Mouse (Mus musculus): Measurements from ENCODE around the gene Slc6a13. TPM values are rescaled to one million over a fixed set of nuclear protein-coding genes. Genes with fewer than 3 reads are reported as not detected.

Slc6a13 gene
- polyA plus RNA-seq, 1 experiment from 2014 or later: 1.8 TPM

GRCm38 (mm10) chr6:121299317-121299716, 710 bp upstream of the Slc6a13 start:
- no peak for ATAC-seq (ENCODE audit: insufficient number of reproducible peaks, low FRiP score, low TSS enrichment, low read depth)
- Histone ChIP-seq H3K9me3 (replicated peaks) (no peaks in the 10 kb centered on the region), H3K27ac (replicated peaks) (no peak overlapping the region), H3K4me3 (replicated peaks) (no peak overlapping the region), H3K4me1 (peaks cover 9% of the 10 kb centered on the region; the same call in 1 of the 2 replicates), H3K27me3 (no peaks in the 10 kb centered on the region), H3K9ac (no peak overlapping the region), H3K4me2 (replicated peaks) (no peak overlapping the region), H3K36me3 (no peaks in the 10 kb centered on the region)
- WGBS: 39% methylated on average over 7 of the region's 7 CpGs

GRCm38 (mm10) chr6:121300504-121300903, 477 bp downstream of the Slc6a13 start:
- Histone ChIP-seq H3K9ac (no peak overlapping the region), H3K4me3 (replicated peaks) (no peak overlapping the region), H3K4me2 (replicated peaks) (peak overlapping the region; percentile 12; the same call in 1 of the 2 replicates), H3K27ac (replicated peaks) (no peak overlapping the region), H3K36me3 (no peaks in the 10 kb centered on the region), H3K27me3 (no peaks in the 10 kb centered on the region), H3K4me1 (peaks cover 9% of the 10 kb centered on the region; the same call in 1 of the 2 replicates), H3K9me3 (replicated peaks) (no peaks in the 10 kb centered on the region)
- 45% methylated on average over 9 of the region's 9 CpGs for WGBS
- no peak for ATAC-seq (ENCODE audit: insufficient number of reproducible peaks, low FRiP score, low TSS enrichment, low read depth)

GRCm38 (mm10) chr6:121303466-121304220, 3.6 kb downstream of the Slc6a13 start:
- Histone ChIP-seq H3K9me3 (replicated peaks) (no peaks in the 10 kb centered on the region), H3K4me2 (replicated peaks) (no peak overlapping the region), H3K4me1 (peaks cover 9% of the 10 kb centered on the region; the same call in 1 of the 2 replicates), H3K27me3 (no peaks in the 10 kb centered on the region), H3K36me3 (no peaks in the 10 kb centered on the region), H3K4me3 (replicated peaks) (no peak overlapping the region), H3K9ac (no peak overlapping the region), H3K27ac (replicated peaks) (no peak overlapping the region)
- ATAC-seq (ENCODE audit: insufficient number of reproducible peaks, low FRiP score, low TSS enrichment, low read depth): no peak
- 68% methylated on average over 10 of the region's 10 CpGs for WGBS

GRCm38 (mm10) chr6:121304630-121305029, 4.6 kb downstream of the Slc6a13 start:
- H3K9ac ChIP-seq: no peak overlapping the region
- 74% methylated on average over 9 of the region's 9 CpGs for WGBS

GRCm38 (mm10) chr6:121305571-121305970, 5.5 kb downstream of the Slc6a13 start:
- Histone ChIP-seq H3K9me3 (replicated peaks) (no peaks in the 10 kb centered on the region), H3K4me2 (replicated peaks) (no peak overlapping the region), H3K9ac (no peak overlapping the region), H3K4me1 (0 out of 2 replicates have a peak, but pooled peaks cover under 1% of the 10 kb centered on the region), H3K27ac (replicated peaks) (no peak overlapping the region), H3K27me3 (no peaks in the 10 kb centered on the region), H3K36me3 (no peaks in the 10 kb centered on the region), H3K4me3 (replicated peaks) (no peak overlapping the region)
- WGBS: 82% methylated on average over 3 of the region's 3 CpGs
- no peak for ATAC-seq (ENCODE audit: insufficient number of reproducible peaks, low FRiP score, low TSS enrichment, low read depth)

More at GRCm38 (mm10) chr6:121304630-121305029, 4.6 kb downstream of the Slc6a13 start:
- no peak overlapping the region for H3K4me3 ChIP-seq (replicated peaks)
- H3K4me2 ChIP-seq (replicated peaks): no peak overlapping the region
- no peak overlapping the region for H3K27ac ChIP-seq (replicated peaks)
- H3K36me3 ChIP-seq: no peaks in the 10 kb centered on the region
- no peaks in the 10 kb centered on the region for H3K27me3 ChIP-seq
- H3K9me3 ChIP-seq (replicated peaks): no peaks in the 10 kb centered on the region
- no peak for ATAC-seq (ENCODE audit: insufficient number of reproducible peaks, low FRiP score, low TSS enrichment, low read depth)
- peaks cover 9% of the 10 kb centered on the region; the same call in 1 of the 2 replicates for H3K4me1 ChIP-seq

GRCm38 (mm10) chr6:121310984-121311383, 11.0 kb downstream of the Slc6a13 start:
- Histone ChIP-seq H3K27ac (replicated peaks) (no peak overlapping the region), H3K4me1 (no peaks in the 10 kb centered on the region), H3K4me3 (replicated peaks) (no peak overlapping the region), H3K9me3 (replicated peaks) (no peaks in the 10 kb centered on the region), H3K27me3 (no peaks in the 10 kb centered on the region), H3K36me3 (no peaks in the 10 kb centered on the region), H3K4me2 (replicated peaks) (no peak overlapping the region), H3K9ac (no peak overlapping the region)
- no peak for ATAC-seq (ENCODE audit: insufficient number of reproducible peaks, low FRiP score, low TSS enrichment, low read depth)
- 83% methylated on average over 6 of the region's 6 CpGs for WGBS

GRCm38 (mm10) chr6:121319099-121319498, 19.1 kb downstream of the Slc6a13 start:
- WGBS: 61% methylated on average over 6 of the region's 6 CpGs
- Histone ChIP-seq H3K36me3 (no peaks in the 10 kb centered on the region), H3K9me3 (replicated peaks) (no peaks in the 10 kb centered on the region), H3K27ac (replicated peaks) (no peak overlapping the region), H3K4me3 (replicated peaks) (no peak overlapping the region), H3K4me1 (no peaks in the 10 kb centered on the region), H3K27me3 (no peaks in the 10 kb centered on the region), H3K4me2 (replicated peaks) (no peak overlapping the region), H3K9ac (no peak overlapping the region)
- ATAC-seq (ENCODE audit: insufficient number of reproducible peaks, low FRiP score, low TSS enrichment, low read depth): no peak

GRCm38 (mm10) chr6:121322381-121323110, 22.5 kb downstream of the Slc6a13 start:
- H3K36me3 ChIP-seq: no peaks in the 10 kb centered on the region
- no peaks in the 10 kb centered on the region for H3K9me3 ChIP-seq (replicated peaks)
- H3K4me2 ChIP-seq (replicated peaks): no peak overlapping the region
- peaks cover 5% of the 10 kb centered on the region; the same call in 1 of the 2 replicates for H3K4me1 ChIP-seq
- H3K4me3 ChIP-seq (replicated peaks): no peak overlapping the region
- no peak for ATAC-seq (ENCODE audit: insufficient number of reproducible peaks, low FRiP score, low TSS enrichment, low read depth)
- no peak overlapping the region for H3K9ac ChIP-seq
- H3K27ac ChIP-seq (replicated peaks): no peak overlapping the region
- H3K27me3 ChIP-seq: no peaks in the 10 kb centered on the region
- WGBS: 81% methylated on average over 9 of the region's 9 CpGs

GRCm38 (mm10) chr6:121325298-121325697, 25.3 kb downstream of the Slc6a13 start:
- Histone ChIP-seq H3K4me1 (peaks cover 5% of the 10 kb centered on the region; the same call in 1 of the 2 replicates), H3K4me2 (replicated peaks) (no peak overlapping the region), H3K4me3 (replicated peaks) (no peak overlapping the region), H3K9me3 (replicated peaks) (no peaks in the 10 kb centered on the region), H3K27me3 (no peaks in the 10 kb centered on the region), H3K36me3 (no peaks in the 10 kb centered on the region), H3K27ac (replicated peaks) (no peak overlapping the region), H3K9ac (no peak overlapping the region)
- WGBS: 63% methylated on average over 3 of the region's 3 CpGs
- ATAC-seq (ENCODE audit: insufficient number of reproducible peaks, low FRiP score, low TSS enrichment, low read depth): no peak

- peaks cover 5% of the 10 kb centered on the region; the same call in 1 of the 2 replicates for H3K4me1 ChIP-seq
- H3K9me3 ChIP-seq (replicated peaks): no peaks in the 10 kb centered on the region
- no peak for ATAC-seq (ENCODE audit: insufficient number of reproducible peaks, low FRiP score, low TSS enrichment, low read depth)
- H3K27ac ChIP-seq (replicated peaks): no peak overlapping the region
- 56% methylated on average over 9 of the region's 9 CpGs for WGBS
- no peak overlapping the region for H3K4me2 ChIP-seq (replicated peaks)
- no peaks in the 10 kb centered on the region for H3K27me3 ChIP-seq
- H3K4me3 ChIP-seq (replicated peaks): no peak overlapping the region
- no peaks in the 10 kb centered on the region for H3K36me3 ChIP-seq
- H3K9ac ChIP-seq: no peak overlapping the region
These were observed 25.7 kb downstream of the Slc6a13 start for GRCm38 (mm10) chr6:121325740-121326139.

- Histone ChIP-seq H3K27ac (replicated peaks) (no peak overlapping the region), H3K4me3 (replicated peaks) (no peak overlapping the region), H3K36me3 (no peaks in the 10 kb centered on the region), H3K9me3 (replicated peaks) (no peaks in the 10 kb centered on the region), H3K4me2 (replicated peaks) (no peak overlapping the region), H3K27me3 (no peaks in the 10 kb centered on the region), H3K4me1 (peaks cover 5% of the 10 kb centered on the region; the same call in 1 of the 2 replicates), H3K9ac (no peak overlapping the region)
- 33% methylated on average over 10 of the region's 10 CpGs for WGBS
- no peak for ATAC-seq (ENCODE audit: insufficient number of reproducible peaks, low FRiP score, low TSS enrichment, low read depth)
These were observed 26.6 kb downstream of the Slc6a13 start for GRCm38 (mm10) chr6:121326486-121327069.

Data from embryonic facial prominence, embryonic 15.5 days (tissue).